Mouse (Mus musculus): ENCODE results near the gene Abl1.

Gene Abl1

DNA sequence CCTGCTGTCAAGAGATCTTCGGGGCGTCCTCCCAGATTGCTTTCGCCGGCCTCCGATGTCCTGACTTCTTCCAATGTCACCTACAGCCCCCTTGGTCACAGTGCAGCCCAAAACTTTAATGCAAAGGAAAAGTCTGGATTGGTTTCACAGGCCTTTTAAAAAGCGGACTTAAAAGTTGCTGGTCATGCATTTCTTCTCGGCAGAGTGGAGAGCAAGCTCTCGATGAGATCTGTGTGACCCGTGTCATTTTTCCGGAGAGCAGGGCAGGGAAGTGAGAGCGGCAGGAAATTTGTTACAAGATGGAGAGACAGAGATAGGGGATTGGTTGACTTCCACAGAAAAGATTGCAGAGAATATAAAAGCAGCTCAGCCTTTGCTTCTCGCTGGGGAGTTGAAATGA is 869 bp downstream of the Abl1 start:
- DNase-seq (ENCODE audit: low spot score) = no peak

DNA sequence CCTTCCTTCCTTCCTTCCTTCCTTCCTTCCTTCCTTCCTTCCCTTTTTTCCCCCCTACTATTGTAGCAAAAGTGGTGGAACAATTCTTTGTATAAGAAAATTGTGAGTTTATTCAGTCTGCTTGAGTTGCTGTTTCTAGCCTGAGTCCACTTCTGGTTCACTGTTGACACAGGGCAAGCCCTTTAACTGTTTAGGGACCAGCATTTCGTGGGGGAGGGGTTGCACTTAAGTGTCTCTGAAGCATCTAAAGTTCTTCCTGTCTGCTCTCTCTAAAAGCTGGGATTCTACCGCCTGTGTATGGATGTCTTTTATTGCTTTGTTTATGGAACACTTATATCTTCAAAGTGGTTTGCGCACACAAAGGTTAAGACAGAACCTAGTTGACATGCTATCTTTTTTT is 1.9 kb downstream of the Abl1 start:
- no peak for DNase-seq (ENCODE audit: low spot score)

DNA sequence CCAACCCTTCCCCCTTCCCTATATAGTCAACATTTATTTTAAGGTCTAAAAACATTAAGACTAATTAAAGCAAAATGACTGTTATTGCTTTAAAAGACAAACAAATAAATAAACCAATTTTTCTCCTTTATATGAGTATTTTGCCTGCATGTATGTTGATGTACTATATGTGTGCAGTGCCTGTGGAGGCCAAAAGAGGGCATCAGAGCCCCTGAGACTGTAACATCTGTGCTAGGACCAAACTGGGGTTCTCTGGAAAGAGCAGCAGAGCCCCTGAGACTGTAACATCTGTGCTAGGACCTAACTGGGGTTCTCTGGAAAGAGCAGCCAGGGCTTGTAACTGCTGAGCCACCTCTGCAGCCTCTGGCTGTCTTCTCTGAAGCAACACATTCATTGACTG is 10.0 kb downstream of the Abl1 start:
- DNase-seq (ENCODE audit: low spot score) = no peak

DNA sequence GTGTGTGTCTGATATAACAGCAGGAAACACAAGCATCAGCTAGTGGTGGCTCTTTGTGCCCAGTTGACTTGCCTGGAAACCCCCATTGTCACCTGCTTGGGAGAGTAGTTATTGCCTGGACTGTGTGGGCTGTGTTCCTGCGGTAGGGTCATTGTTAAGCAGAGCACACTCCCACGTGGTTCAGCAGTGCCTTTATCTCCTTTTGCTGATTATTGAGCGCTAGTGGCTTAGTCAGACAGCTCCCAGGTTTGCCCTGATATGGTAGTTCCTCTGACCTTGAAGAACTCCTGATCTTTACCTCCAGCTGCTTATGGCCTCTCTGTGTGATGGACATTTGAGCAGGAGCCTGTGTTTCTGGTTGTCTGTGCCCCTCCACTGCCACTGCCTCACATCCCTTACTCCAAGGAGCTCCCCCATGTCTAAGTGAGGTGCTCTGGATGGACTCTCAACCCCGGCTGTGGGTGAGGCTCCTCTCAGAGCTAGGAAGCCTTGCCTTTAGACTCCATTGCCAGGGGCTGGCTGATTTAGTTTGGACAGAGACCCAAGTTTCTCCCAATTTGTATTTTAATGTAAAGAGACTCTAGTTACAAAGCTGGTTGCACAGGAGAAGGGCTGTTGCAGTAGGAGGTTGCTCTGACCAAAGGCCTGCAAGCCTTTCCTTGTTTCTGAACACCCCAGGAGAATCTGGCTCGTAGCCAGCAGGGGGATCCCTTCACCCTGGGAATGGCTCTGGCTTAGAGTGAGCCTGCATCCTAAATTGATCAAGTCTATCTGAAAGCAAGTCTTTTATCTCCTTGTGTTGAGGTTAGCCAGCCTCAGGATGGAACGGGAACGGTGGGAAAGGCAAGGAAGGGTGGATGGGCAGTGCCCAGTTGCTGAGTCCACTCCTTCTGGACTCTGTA is 12.6 kb downstream of the Abl1 start:
- DNase-seq (ENCODE audit: low spot score) = no peak

DNA sequence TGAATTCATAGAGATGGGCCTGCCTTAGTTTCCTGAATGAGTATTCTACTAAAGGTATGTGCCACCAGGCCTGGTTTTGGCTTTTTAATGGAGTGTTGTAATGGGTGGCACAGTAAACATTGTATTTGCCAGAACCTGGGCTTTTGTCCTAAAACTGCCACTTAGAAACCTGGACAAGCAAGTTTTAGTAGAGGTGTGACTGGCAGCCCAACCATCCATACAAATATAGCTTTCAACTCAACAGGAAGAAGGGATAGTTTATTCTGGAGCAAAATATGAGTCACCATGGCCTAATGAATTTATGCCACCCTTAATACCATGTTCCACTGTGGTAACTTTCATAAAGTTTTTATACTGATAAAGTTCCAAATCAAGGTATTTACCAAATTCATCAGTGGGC is 15.1 kb downstream of the Abl1 start:
- DNase-seq (ENCODE audit: low spot score) = no peak

DNA sequence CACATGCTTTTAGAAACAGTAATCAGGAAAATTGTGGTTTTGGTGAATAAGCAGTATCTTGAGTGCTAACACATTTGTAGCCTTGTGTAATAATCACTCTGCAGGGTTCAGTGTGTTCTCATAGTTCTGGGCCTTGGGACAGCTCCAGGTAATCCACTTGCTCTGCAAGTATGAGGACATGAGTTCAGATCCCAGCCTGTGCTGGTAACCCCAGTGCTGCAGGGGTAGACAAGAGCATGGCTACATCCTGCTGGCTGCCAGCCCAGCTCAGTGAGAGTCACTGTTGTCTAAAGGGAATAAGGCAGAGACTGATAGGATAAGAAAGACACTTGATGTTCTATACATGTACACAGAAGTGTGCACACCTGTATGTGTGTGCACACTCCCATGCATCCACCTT is 17.7 kb downstream of the Abl1 start:
- DNase-seq (ENCODE audit: low spot score) = no peak

DNA sequence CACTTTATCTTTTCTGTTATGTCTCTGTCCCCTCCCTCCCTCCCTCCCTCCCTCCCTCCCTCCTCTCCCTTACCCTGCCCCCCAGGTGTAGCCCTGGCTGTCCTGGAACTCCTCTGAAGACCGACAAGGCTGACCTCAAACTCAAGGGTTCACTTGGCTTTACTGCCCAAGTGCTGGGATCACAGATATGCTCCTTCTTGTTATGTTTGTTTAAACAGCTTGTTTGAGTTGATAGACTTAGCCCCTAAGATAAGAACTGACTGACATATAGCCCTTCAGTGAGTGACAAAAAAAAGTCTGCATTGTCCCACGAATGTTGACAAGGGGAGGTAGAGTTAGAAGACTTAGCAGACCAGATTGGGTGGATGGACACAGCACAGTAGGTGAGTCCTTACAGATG is 18.4 kb downstream of the Abl1 start:
- no peak for DNase-seq (ENCODE audit: low spot score)

DNA sequence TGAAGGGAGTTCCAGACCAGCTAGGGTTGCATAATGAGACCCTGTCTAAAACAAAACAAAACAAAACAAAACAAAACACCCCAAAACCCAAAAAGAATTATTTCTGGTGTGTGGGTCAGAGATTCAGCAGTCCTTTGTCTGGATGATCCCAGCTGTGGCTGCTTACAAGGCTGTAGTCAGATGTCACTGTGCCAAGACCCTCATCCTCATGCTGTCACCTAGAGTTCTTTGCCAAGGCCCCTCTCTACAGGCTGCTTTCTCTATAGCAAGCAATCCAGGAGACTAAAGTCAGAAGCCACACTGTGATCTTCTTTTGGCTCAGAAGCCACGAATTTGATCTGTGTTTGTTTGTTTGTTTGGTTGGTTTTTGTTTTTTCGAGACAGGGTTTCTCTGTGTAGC is 24.5 kb downstream of the Abl1 start:
- no peak for DNase-seq (ENCODE audit: low spot score)

DNA sequence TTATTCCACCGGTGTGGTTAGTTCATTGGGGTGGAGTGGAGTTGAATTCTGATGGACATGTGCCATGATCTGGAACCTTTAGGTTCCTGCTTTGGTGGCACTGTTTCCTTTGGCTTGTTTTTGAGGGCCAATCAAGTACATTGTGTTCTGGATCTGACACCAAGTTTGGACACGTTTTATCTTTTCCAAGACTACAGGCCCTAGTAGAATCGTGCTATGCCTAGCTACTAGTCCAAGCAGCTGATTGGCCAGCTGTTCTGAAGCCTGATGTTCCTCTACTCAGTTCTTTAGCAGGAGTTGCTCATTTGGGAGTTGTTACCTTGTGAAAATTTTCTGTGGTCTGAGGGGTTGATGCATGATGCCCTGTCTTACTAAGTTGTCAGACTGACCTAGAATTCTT is 25.6 kb downstream of the Abl1 start:
- DNase-seq (ENCODE audit: low spot score) = no peak

DNA sequence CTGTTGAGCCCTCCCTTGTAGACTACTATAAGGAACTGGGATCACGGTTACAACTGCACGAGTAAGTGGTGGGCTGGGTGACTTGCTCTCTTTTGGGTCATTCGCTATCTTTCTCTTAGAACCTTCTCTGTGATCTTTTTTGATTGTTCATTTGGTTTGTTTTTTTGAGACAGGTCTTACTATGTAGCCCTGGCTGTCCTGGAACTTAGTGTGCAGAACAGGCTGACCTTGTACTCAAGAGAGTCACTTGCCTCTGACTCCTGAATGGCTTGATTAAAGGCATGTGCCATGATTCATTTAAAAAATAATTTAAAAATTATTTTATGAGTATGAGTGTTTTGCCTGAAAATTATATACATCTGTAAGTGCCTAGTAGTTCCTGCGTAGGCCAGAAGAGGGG is 26.6 kb downstream of the Abl1 start:
- no peak for DNase-seq (ENCODE audit: low spot score)

DNA sequence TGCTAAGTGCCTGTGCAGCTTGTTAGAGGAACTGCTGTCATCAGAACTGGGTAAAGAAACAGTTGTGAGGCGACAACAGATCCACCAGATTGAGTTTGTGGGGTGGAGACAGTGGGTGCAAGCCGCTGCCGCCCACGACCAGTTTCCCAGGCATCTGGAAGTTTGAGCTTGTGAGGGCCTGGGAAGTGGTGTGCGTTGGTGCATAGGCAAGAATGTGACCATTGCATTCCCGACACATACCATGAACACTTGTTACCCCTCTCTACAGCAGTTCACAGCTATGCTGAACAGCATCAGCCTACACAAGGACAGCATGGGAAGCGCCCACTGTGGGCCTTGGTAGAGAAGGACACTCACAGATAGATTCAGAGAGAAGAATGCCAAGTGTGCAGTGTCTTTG is 27.8 kb downstream of the Abl1 start:
- DNase-seq (ENCODE audit: low spot score) = no peak

DNA sequence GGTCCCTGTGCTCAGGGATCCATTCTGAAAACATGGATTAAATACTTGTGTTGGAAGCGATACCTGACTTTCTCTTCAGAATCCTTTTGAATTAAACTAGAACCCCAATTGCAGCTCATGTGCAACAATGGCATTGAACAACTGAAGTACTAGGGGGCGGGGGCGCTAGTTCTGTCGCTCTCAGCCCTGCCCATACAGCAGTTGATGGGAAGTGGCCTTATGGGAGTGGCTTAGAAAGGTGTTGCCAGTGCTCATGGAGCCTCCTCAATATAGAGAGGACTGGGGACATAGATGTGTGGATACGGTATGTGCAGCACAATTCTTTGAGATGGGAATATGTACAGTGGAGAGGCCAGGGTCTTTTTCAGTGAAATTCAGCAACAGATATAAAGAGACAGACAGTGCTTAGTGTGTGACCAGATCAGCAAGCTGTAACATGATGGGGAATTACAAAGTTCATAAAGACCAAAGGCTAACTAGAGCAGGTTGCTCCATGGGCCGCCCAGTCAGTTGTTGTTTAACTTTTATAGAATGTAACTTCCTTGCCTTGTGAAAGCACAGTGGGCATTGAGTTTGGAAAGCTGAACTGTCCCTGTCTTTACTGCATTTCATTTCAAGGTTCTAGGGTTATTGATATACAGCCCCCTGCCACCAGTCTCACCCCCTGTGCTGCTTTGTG is 31.2 kb downstream of the Abl1 start:
- DNase-seq (ENCODE audit: low spot score) = no peak

DNA sequence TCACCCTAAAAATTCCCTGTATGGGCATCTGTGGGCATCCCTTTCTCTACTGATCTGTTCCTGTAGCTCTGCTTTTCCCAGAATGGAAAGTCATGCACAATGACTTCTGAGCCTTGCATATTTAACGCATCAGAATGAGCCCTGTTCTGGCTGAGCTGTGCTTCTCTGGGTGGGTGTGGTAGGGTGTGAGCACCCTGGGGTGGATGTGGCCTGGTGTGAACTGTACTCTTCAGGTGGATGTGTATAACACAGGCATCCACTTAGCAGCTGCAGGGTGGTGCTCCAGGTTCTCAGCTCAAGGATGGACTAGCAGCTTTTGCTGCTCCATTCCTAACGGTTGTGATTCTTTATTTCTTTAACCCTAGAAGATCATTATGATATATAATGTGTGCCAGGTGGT is 31.8 kb downstream of the Abl1 start:
- no peak for DNase-seq (ENCODE audit: low spot score)

DNA sequence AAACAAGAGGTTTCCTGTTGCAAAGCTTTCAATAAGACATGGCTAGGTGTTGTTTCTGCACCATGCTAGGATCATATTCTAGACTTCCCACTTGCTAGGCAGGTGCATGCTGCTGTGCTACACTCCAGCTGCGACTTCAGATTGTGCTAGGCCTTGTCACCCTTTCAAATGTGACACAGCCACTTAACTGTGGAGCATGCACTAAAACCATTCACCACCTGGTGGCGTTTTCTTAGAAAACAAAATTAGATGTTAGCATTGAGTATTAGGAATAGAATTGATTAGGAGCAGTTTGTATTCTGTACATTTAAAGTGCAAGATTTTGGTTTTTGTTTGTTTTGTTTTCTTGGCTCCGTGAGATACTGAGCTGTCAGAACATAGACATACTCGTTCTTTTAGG is 32.6 kb downstream of the Abl1 start:
- DNase-seq (ENCODE audit: low spot score) = peak; percentile 6

DNA sequence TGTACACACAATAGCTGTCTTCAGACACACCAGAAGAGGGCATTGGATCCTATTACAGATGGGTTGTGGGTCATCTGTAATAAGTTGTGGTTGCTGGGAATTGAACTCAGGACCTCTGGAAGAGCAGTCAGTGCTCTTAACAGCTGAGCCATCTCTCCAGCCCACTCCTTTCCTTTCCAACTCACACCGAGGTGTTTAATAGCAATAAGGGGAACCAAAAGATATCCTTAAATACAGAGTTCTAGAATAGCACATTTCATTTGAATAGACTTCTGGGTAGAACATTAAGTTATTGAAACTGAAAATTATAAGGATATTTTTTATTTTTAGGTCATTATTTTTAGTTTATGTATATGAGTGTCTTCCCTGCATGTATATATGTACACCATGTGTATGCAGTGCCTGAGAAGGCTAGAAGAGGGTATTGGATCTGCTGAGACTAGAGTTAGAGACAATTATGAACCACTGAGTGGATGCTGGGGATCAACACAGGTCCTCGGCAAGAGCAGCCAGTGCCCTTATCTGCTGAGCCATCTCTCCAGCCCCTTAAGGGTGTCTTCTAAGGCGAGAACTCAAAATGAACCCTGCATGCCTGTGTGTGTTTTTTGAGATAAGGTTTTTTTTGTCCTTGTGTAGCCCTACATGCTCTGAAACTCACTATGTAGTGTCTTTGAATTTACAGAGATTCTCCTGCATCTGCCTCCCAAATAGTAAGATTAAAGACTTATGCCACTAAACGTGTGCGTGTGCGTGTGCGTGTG is 36.7 kb downstream of the Abl1 start:
- no peak for DNase-seq (ENCODE audit: low spot score)

DNA sequence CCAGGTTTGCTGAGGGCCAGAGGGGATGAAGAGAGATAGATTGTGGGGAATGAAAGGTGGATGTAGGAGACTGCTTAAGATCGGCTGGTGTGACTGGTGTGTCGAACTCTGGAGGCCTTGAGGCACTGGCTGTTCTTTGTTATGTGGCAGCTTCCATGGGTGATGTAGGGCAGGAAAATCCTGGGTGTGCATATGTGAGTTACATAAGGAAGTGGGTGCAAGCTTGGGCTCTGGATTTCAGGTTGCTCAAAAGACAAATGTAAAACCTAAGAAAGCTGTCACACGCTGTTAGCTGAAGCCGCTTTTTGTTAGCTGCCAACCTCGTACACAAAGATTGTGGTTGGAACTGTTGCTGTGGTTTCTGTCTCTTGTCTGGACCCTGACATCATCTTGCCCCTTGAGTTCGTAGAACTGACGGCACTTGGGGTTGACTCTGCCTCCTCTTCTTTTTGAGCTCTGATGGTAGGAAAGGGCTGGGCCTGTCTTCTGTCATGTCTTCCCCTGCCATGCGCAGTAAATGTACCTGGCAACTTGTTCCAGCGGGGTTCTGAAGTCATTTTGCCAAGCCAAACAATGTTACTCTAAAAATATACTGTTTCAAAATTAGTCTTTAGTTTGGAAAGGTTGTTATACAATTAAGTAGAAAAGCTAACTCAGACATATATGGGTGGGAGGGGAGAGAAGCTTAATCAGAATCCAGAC is 39.6 kb downstream of the Abl1 start:
- DNase-seq (ENCODE audit: low spot score) = peak; percentile 74

DNA sequence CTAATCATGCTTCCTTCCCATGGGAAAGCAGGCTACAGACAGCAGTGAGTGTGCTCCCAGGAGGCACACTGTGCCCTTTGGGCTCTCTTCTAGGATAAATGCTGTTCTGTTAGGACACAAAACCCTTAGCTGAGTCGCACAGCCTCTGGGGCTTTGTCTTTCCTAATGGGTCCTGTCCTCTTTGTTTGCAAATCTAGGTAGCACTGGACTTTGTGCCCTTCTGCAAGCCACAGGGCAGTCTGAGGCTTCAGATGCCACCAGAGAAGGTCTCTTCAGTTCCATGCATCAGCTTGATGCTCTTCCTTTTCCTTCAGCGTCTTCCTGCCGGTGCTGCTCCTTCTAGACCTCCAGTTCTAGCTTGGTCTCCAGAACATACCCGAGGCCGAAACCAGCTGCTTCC is 42.5 kb downstream of the Abl1 start:
- DNase-seq (ENCODE audit: low spot score) = no peak

DNA sequence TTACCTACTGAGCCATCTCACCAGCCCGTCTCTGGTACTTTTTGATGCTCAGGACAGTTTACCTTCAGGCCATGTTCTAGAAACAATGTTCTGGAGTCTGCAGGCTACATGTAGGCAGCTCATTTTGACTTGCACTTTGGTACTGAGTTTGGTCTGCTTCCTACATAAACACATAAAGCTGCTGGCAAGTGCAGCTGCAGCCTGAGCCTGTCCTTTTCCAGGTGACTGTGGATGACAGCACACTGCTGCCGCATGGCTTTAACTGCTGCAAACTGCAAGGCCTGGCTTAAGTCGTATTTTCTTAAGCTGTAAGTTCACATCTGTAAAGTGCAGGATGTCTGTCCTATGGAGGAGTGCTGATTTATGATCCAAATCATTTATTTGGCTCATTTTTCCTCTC is 44.3 kb downstream of the Abl1 start:
- no peak for DNase-seq (ENCODE audit: low spot score)

DNA sequence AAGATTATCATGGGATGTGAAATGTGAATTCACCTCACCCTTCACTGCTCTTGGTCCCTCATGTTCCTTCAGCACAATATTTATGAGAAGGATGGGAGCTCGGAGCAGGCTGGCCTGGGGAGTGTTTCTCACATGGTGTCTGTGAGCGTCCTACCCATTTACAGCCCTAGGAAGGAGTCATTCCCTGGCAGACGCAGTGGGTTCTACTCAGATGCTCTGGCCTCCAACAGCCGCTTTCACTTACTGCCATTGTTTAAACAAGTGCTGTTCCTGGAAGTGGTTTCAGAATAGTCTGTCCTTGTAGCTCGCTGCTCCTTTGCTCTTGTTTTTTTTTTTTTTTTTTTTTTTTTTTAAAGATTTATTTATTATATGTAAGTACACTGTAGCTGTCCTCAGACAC is 45.4 kb downstream of the Abl1 start:
- DNase-seq (ENCODE audit: low spot score) = no peak

DNA sequence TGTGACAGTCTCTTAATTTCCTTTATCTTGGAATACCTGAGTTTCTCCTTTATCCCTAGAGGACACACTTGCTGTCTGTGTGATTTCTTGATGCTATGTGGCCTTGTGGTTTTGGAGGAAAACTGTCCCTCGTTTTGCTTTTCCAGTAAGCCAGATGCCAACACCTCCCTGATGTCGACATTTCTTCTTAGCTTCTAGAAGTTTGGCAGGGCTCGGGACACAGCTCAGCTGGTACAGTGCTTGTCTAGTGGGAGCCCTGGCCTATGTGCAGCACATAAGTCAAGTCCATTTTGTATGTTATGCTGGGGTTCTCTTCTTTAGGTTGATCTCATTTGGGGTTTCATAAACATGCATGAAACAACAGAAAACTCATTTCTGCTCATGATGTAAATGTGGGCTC is 50.9 kb downstream of the Abl1 start:
- no peak for DNase-seq (ENCODE audit: low spot score)

DNA sequence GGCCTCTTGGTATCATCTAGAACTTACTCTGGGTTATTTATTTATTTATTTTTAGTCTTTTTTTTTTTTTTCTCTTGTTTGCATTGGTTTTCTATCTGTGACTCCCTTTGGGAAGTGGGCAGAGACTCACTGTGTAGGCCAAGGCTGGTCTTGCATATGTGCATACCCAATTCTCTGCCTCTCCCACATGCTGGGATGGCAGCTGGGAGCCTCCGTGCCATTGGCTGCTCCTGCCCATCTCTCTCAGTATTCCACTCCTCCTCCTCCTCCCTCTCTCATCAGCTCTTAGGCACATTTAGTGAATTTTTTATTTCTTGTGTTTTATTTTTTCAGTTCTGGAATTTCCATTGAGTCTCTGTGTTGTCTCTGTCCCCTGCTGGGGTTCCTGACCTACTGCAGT is 53.6 kb downstream of the Abl1 start:
- DNase-seq (ENCODE audit: low spot score) = no peak

DNA sequence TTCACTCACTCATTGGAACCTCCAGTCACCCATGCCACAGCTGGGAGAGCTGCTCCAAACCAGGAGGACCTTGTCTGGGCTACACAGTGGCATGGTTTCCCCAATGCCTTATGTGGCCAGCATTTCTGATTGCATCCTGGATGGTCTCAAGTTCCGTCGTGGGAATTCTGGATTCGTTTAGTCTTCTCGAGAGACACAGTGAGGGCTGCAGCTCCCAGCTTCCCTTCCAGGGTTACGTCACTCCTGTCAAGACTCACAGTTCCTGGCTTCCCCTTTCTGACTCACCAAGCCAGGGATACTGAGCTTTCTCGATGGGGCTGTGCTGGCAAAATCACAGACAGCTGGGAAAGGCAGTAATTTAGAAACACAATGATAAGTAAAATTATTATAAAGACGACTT is 54.0 kb downstream of the Abl1 start:
- DNase-seq (ENCODE audit: low spot score) = no peak
